Mouse (Mus musculus) liver, embryonic 16.5 days (tissue): ENCODE data around the gene Olfr295. TPM values are rescaled to one million over a fixed set of nuclear protein-coding genes. Genes with fewer than 3 reads are reported as not detected.

ENCODE experiments used
- ATAC-seq: fragments of 200-750 bp; cut with Nextera tagmentation; 2 replicates; pipeline ENCODE4 v1.8.0; 2017; ENCODE audit warnings: low read depth, mild to moderate bottlenecking, moderate number of reproducible peaks, moderate library complexity
- H3K27ac ChIP-seq: fragments of 300-500 bp; sonication (generic); 2 replicates; pipeline ENCODE4 v1.5.1; 2014; ENCODE audit warnings: mild to moderate bottlenecking, low read length
- H3K27me3 ChIP-seq: fragments of 300-500 bp; sonication (generic); 2 replicates; pipeline ENCODE4 v1.6.1; 2014; ENCODE audit warnings: low read depth, low read length, mixed read lengths; ENCODE audit not compliant: control insufficient read depth, insufficient read depth
- H3K36me3 ChIP-seq: fragments of 300-500 bp; sonication (generic); 2 replicates; pipeline ENCODE4 v1.6.1; 2014; ENCODE audit warnings: mild to moderate bottlenecking; ENCODE audit not compliant: control insufficient read depth, insufficient read depth
- H3K4me1 ChIP-seq: fragments of 300-500 bp; sonication (generic); 2 replicates; pipeline ENCODE4 v1.6.1; 2014; ENCODE audit warnings: low read depth, low read length, mixed read lengths; ENCODE audit not compliant: control insufficient read depth
- H3K4me2 ChIP-seq: fragments of 300-500 bp; sonication (generic); 2 replicates; pipeline ENCODE4 v1.6.1; 2014; ENCODE audit warnings: low read depth, low read length, mixed read lengths
- H3K4me3 ChIP-seq: fragments of 300-500 bp; sonication (generic); 2 replicates; pipeline ENCODE4 v1.5.1; 2014; ENCODE audit warnings: low read depth, mild to moderate bottlenecking, low read length
- H3K9ac ChIP-seq: fragments of 300-500 bp; sonication (generic); 2 replicates; pipeline ENCODE4 v1.6.1; 2014; ENCODE audit warnings: low read depth, low read length
- H3K9me3 ChIP-seq: fragments of 300-500 bp; sonication (generic); replicated peaks from 2 replicates; pipeline ENCODE4 v1.6.1; 2016; ENCODE audit warnings: low read length; ENCODE audit not compliant: control insufficient read depth
- WGBS: fragments of 180-500 bp; shearing (Covaris S2); extraction: QIAGEN DNeasy Blood & Tissue Kit; methylation state at CpG from one replicate; pipeline ENCODE4 v1.1.7; 2014; ENCODE audit not compliant: insufficient replicate concordance; 5-methylcytosine and 5-hydroxymethylcytosine counted together
- polyA plus RNA-seq: library from polyadenylated mRNA; unstranded; fragments of >200 nt; fragmentation: Nextera tagmentation; extraction: Ambion mirVana; gene quantifications from 2 replicates; pipeline ENCODE4 v1.2.1, GENCODE M21; 2015

Gene Olfr295
- not detected in 2 replicates for polyA plus RNA-seq

GRCm38 (mm10) chr7:86583562-86583961 lies at the start of gene Olfr295:
Gene Olfr295 (plus strand): TSS chr7:86583862.
- no peak for ATAC-seq
- WGBS: 49% methylated on average over 2 of the region's 2 CpGs
- H3K4me2 ChIP-seq: no peak within 1 kb of the TSS
- no peak within 1 kb of the TSS for H3K27ac ChIP-seq
- H3K9ac ChIP-seq: no peak within 1 kb of the TSS
- H3K4me1 ChIP-seq: no peaks in the 10 kb centered on the region
- H3K27me3 ChIP-seq: no peaks in the 10 kb centered on the region
- no peaks in the 10 kb centered on the region for H3K36me3 ChIP-seq
- no peaks in the 10 kb centered on the region for H3K9me3 ChIP-seq
- no peak within 1 kb of the TSS for H3K4me3 ChIP-seq

- Histone ChIP-seq H3K4me2 (no peak within 1 kb of the TSS), H3K4me3 (no peak within 1 kb of the TSS), H3K9me3 (no peaks in the 10 kb centered on the region), H3K36me3 (no peaks in the 10 kb centered on the region), H3K4me1 (no peaks in the 10 kb centered on the region), H3K9ac (no peak within 1 kb of the TSS), H3K27ac (no peak within 1 kb of the TSS), H3K27me3 (no peaks in the 10 kb centered on the region)
- no peak for ATAC-seq
- 34% methylated on average over 2 of the region's 2 CpGs for WGBS
These were observed 32.9 kb downstream of the Olfr295 start, which contains the start of gene Olfr294 for GRCm38 (mm10) chr7:86616543-86616942. Gene Olfr294 (minus strand): TSS chr7:86616643.

Other genes starting within 250 kb of the Olfr295 start
- gene Olfr307, start 246.3 kb upstream of the Olfr295 start, polyA plus RNA-seq: not detected in 2 replicates
- gene Olfr305, start 216.9 kb upstream of the Olfr295 start, polyA plus RNA-seq: not detected in 2 replicates
- gene Olfr304, start 197.2 kb upstream of the Olfr295 start, polyA plus RNA-seq: not detected in 2 replicates
- not detected in 2 replicates for gene Olfr303, start 186.1 kb upstream of the Olfr295 start, polyA plus RNA-seq
- not detected in 2 replicates for gene Olfr301, start 180.0 kb upstream of the Olfr295 start, polyA plus RNA-seq
- not detected in 2 replicates for gene Olfr299, start 123.9 kb upstream of the Olfr295 start, polyA plus RNA-seq
- not detected in 2 replicates for gene Olfr298, start 91.4 kb upstream of the Olfr295 start, polyA plus RNA-seq
- gene Olfr297, start 63.9 kb upstream of the Olfr295 start, polyA plus RNA-seq: not detected in 2 replicates
- not detected in 2 replicates for gene Olfr294, start 32.8 kb downstream of the Olfr295 start, polyA plus RNA-seq
- not detected in 2 replicates for gene Olfr293, start 65.2 kb downstream of the Olfr295 start, polyA plus RNA-seq
- gene Olfr292, start 104.5 kb downstream of the Olfr295 start, polyA plus RNA-seq: not detected in 2 replicates
- gene Folh1, start 192.1 kb downstream of the Olfr295 start, polyA plus RNA-seq: not detected in 2 replicates
- not detected in 2 replicates for gene Vmn2r77, start 211.2 kb downstream of the Olfr295 start, polyA plus RNA-seq